Mouse (Mus musculus) liver, embryonic 13.5 days (tissue): Measurements from ENCODE around the gene Ect2l. TPM values are rescaled to one million over a fixed set of nuclear protein-coding genes. Genes with fewer than 3 reads are reported as not detected.

Experiments
- ATAC-seq: fragments of 200-750 bp; cut with Nextera tagmentation; 2 replicates; pipeline ENCODE4 v1.8.0; 2017; ENCODE audit warnings: low read depth, mild to moderate bottlenecking, moderate number of reproducible peaks, moderate library complexity
- DNase-seq: peaks from one replicate; pipeline ENCODE4 v3.0.0; 2022
- H3K27ac ChIP-seq: fragments of 300-500 bp; sonication (generic); 2 replicates; pipeline ENCODE4 v1.5.1; 2015; ENCODE audit warnings: moderate library complexity, mild to moderate bottlenecking, inconsistent platforms
- H3K27me3 ChIP-seq: fragments of 300-500 bp; sonication (generic); 2 replicates; pipeline ENCODE4 v1.6.1; 2015; ENCODE audit warnings: mild to moderate bottlenecking, inconsistent platforms
- H3K36me3 ChIP-seq: fragments of 300-500 bp; sonication (generic); 2 replicates; pipeline ENCODE4 v1.6.1; 2015; ENCODE audit warnings: mild to moderate bottlenecking, inconsistent platforms
- H3K4me1 ChIP-seq: fragments of 300-500 bp; sonication (generic); replicated peaks from 2 replicates; pipeline ENCODE4 v1.6.1; 2015; ENCODE audit warnings: inconsistent platforms
- H3K4me2 ChIP-seq: fragments of 300-500 bp; sonication (generic); 2 replicates; pipeline ENCODE4 v1.6.1; 2015; ENCODE audit warnings: inconsistent platforms, mild to moderate bottlenecking, moderate library complexity
- H3K4me3 ChIP-seq: fragments of 300-500 bp; sonication (generic); replicated peaks from 2 replicates; pipeline ENCODE4 v1.5.1; 2015; ENCODE audit warnings: mild to moderate bottlenecking, inconsistent platforms
- H3K9ac ChIP-seq: fragments of 300-500 bp; sonication (generic); 2 replicates; pipeline ENCODE4 v1.6.1; 2015; ENCODE audit warnings: mild to moderate bottlenecking, inconsistent platforms
- H3K9me3 ChIP-seq: fragments of 300-500 bp; sonication (generic); replicated peaks from 2 replicates; pipeline ENCODE4 v1.6.1; 2016; ENCODE audit warnings: inconsistent platforms
- WGBS: fragments of 180-500 bp; shearing (Covaris S2); methylation state at CpG from one replicate; pipeline ENCODE4 v1.1.7; 2015; ENCODE audit not compliant: insufficient replicate concordance; 5-methylcytosine and 5-hydroxymethylcytosine counted together
- polyA plus RNA-seq: library from polyadenylated mRNA; unstranded; fragments of >200 nt; fragmentation: Nextera tagmentation; extraction: Ambion mirVana; gene quantifications from 2 replicates; pipeline ENCODE4 v1.2.1, GENCODE M21; 2015

The Ect2l gene
- 0.19 and 0.23 TPM in 2 replicates for polyA plus RNA-seq

- Histone ChIP-seq H3K27ac (no peak within 1 kb of the TSS), H3K27me3 (no peaks in the 10 kb centered on the region), H3K4me1 (0 out of 2 replicates have a peak, but pooled peaks cover 4% of the 10 kb centered on the region), H3K9ac (no peak within 1 kb of the TSS), H3K9me3 (no peaks in the 10 kb centered on the region), H3K4me2 (0 out of 2 replicates have a peak within 1 kb of the TSS, but pooled peaks have one; percentile 6), H3K4me3 (no peak within 1 kb of the TSS), H3K36me3 (no peaks in the 10 kb centered on the region)
- 8% methylated on average over 11 of the region's 11 CpGs for WGBS
- DNase-seq (peak; percentile 9), ATAC-seq (no peak)
Observed at GRCm38 (mm10) chr10:18210726-18211125, at the start of gene Ect2l. Gene Ect2l (minus strand): TSS chr10:18210890.

- ATAC-seq: no peak
- WGBS: 60% methylated on average over 4 of the region's 4 CpGs
Observed at GRCm38 (mm10) chr10:18251345-18251744, 40.7 kb upstream of the Ect2l start.

GRCm38 (mm10) chr10:18243614-18244013 is 32.9 kb upstream of the Ect2l start:
- H3K9me3 ChIP-seq: no peaks in the 10 kb centered on the region
- DNase-seq (no peak), ATAC-seq (no peak)
- H3K36me3 ChIP-seq: no peaks in the 10 kb centered on the region
- no peak overlapping the region for H3K4me2 ChIP-seq
- no peak overlapping the region for H3K27ac ChIP-seq
- no peaks in the 10 kb centered on the region for H3K4me1 ChIP-seq
- H3K9ac ChIP-seq: no peak overlapping the region
- H3K4me3 ChIP-seq: no peak overlapping the region
- 41% methylated on average over 2 of the region's 2 CpGs for WGBS
- no peaks in the 10 kb centered on the region for H3K27me3 ChIP-seq

More at GRCm38 (mm10) chr10:18251345-18251744, 40.7 kb upstream of the Ect2l start:
- no peaks in the 10 kb centered on the region for H3K4me1 ChIP-seq
- no peak overlapping the region for H3K27ac ChIP-seq
- H3K27me3 ChIP-seq: no peaks in the 10 kb centered on the region
- H3K9me3 ChIP-seq: no peaks in the 10 kb centered on the region
- no peak overlapping the region for H3K4me3 ChIP-seq
- no peak overlapping the region for H3K9ac ChIP-seq
- H3K36me3 ChIP-seq: no peaks in the 10 kb centered on the region
- no peak overlapping the region for H3K4me2 ChIP-seq
- DNase-seq: no peak

- no peak overlapping the region for H3K4me3 ChIP-seq
- H3K27me3 ChIP-seq: no peaks in the 10 kb centered on the region
- ATAC-seq: no peak
- H3K9ac ChIP-seq: no peak overlapping the region
- H3K27ac ChIP-seq: no peak overlapping the region
- DNase-seq: no peak
- no peaks in the 10 kb centered on the region for H3K9me3 ChIP-seq
- H3K4me1 ChIP-seq: peaks cover 20% of the 10 kb centered on the region
- WGBS: 63% methylated on average over 7 of the region's 7 CpGs
- no peaks in the 10 kb centered on the region for H3K36me3 ChIP-seq
- no peak overlapping the region for H3K4me2 ChIP-seq
Observed at GRCm38 (mm10) chr10:18237191-18237590, 26.5 kb upstream of the Ect2l start.

GRCm38 (mm10) chr10:18236328-18236927 is 25.7 kb upstream of the Ect2l start:
- Histone ChIP-seq H3K27ac (no peak overlapping the region), H3K27me3 (no peaks in the 10 kb centered on the region), H3K9me3 (no peaks in the 10 kb centered on the region), H3K9ac (no peak overlapping the region), H3K4me2 (no peak overlapping the region), H3K4me1 (peaks cover 20% of the 10 kb centered on the region), H3K4me3 (no peak overlapping the region), H3K36me3 (no peaks in the 10 kb centered on the region)
- WGBS: 69% methylated on average over 5 of the region's 5 CpGs
- ATAC-seq (no peak), DNase-seq (no peak)

GRCm38 (mm10) chr10:18235402-18235747 is 24.7 kb upstream of the Ect2l start:
- Histone ChIP-seq H3K4me2 (peak overlapping the region; percentile 87), H3K4me3 (peak overlapping the region; percentile 79), H3K27ac (no peak overlapping the region), H3K36me3 (no peaks in the 10 kb centered on the region), H3K4me1 (peaks cover 20% of the 10 kb centered on the region), H3K27me3 (no peaks in the 10 kb centered on the region), H3K9me3 (no peaks in the 10 kb centered on the region), H3K9ac (peak overlapping the region; percentile 51; the same call in 1 of the 2 replicates)
- DNase-seq (no peak), ATAC-seq (no peak)
- 10% methylated on average over 14 of the region's 14 CpGs for WGBS

- Histone ChIP-seq H3K4me1 (peaks cover 20% of the 10 kb centered on the region), H3K4me2 (peak within 1 kb of the TSS; percentile 87), H3K27me3 (no peaks in the 10 kb centered on the region), H3K9me3 (no peaks in the 10 kb centered on the region), H3K9ac (peak within 1 kb of the TSS; percentile 74), H3K4me3 (peak within 1 kb of the TSS; percentile 79), H3K27ac (peak within 1 kb of the TSS; percentile 66), H3K36me3 (no peaks in the 10 kb centered on the region)
- WGBS: 1% methylated on average over 41 of the region's 41 CpGs
- ATAC-seq: peak; percentile 97
- DNase-seq: peak; percentile 91
Observed at GRCm38 (mm10) chr10:18234560-18235401, 24.1 kb upstream of the Ect2l start, which contains the start of gene Ccdc28a. Gene Ccdc28a (minus strand): TSS chr10:18234998.

- Histone ChIP-seq H3K27ac (no peak overlapping the region), H3K4me3 (peak overlapping the region; percentile 79), H3K36me3 (no peaks in the 10 kb centered on the region), H3K9ac (no peak overlapping the region), H3K27me3 (no peaks in the 10 kb centered on the region), H3K4me2 (peak overlapping the region; percentile 87), H3K9me3 (no peaks in the 10 kb centered on the region), H3K4me1 (peaks cover 20% of the 10 kb centered on the region)
- DNase-seq: no peak
- ATAC-seq: no peak
- WGBS: 38% methylated on average over 3 of the region's 3 CpGs
Observed at GRCm38 (mm10) chr10:18233891-18234290, 23.2 kb upstream of the Ect2l start.

GRCm38 (mm10) chr10:18224386-18224785 is 13.7 kb upstream of the Ect2l start:
- no peak overlapping the region for H3K27ac ChIP-seq
- WGBS: 70% methylated on average over 3 of the region's 3 CpGs
- H3K27me3 ChIP-seq: no peaks in the 10 kb centered on the region
- no peaks in the 10 kb centered on the region for H3K36me3 ChIP-seq
- no peak overlapping the region for H3K4me2 ChIP-seq
- H3K9ac ChIP-seq: no peak overlapping the region
- DNase-seq (no peak), ATAC-seq (no peak)
- H3K9me3 ChIP-seq: no peaks in the 10 kb centered on the region
- no peaks in the 10 kb centered on the region for H3K4me1 ChIP-seq
- H3K4me3 ChIP-seq: no peak overlapping the region

- H3K27ac ChIP-seq: no peak overlapping the region
- no peak overlapping the region for H3K4me3 ChIP-seq
- no peak overlapping the region for H3K4me2 ChIP-seq
- 75% methylated on average over 10 of the region's 10 CpGs for WGBS
- no peak overlapping the region for H3K9ac ChIP-seq
- DNase-seq (no peak), ATAC-seq (no peak)
- no peaks in the 10 kb centered on the region for H3K9me3 ChIP-seq
- H3K4me1 ChIP-seq: no peaks in the 10 kb centered on the region
- H3K27me3 ChIP-seq: no peaks in the 10 kb centered on the region
- no peaks in the 10 kb centered on the region for H3K36me3 ChIP-seq
Observed at GRCm38 (mm10) chr10:18219351-18219750, 8.7 kb upstream of the Ect2l start.

- DNase-seq (no peak), ATAC-seq (no peak)
- Histone ChIP-seq H3K4me2 (no peak overlapping the region), H3K9me3 (no peaks in the 10 kb centered on the region), H3K27ac (no peak overlapping the region), H3K27me3 (no peaks in the 10 kb centered on the region), H3K4me3 (no peak overlapping the region), H3K4me1 (0 out of 2 replicates have a peak, but pooled peaks cover 4% of the 10 kb centered on the region), H3K36me3 (no peaks in the 10 kb centered on the region), H3K9ac (no peak overlapping the region)
- WGBS: 67% methylated on average over 5 of the region's 5 CpGs
Observed at GRCm38 (mm10) chr10:18214124-18214523, 3.4 kb upstream of the Ect2l start.
